In genomic region chr13:90474053-90474452, GRCm38 (mm10) we compare ENCODE assay signal across 17 mouse cellular contexts.
"Had no signal": no experiment of that assay in that cellular context is flagged by ENCODE, and none has a peak within 500 bp of the region (broad histone marks: within the 10 kb centered on the region; RNA-seq: fewer than 3 reads in every experiment).

No protein-coding gene starts in this region.

- ATAC-seq: liver, postnatal 0 days; lung, postnatal 0 days; midbrain, embryonic 13.5 days; midbrain, embryonic 15.5 days had no signal

- H3K27ac ChIP-seq: lung, embryonic 15.5 days; macrophage; midbrain, embryonic 13.5 days; midbrain, embryonic 15.5 days; neural tube, embryonic 12.5 days; stomach, embryonic 15.5 days; stomach, postnatal 0 days had no signal

- H3K9me3 ChIP-seq: lung, embryonic 15.5 days; midbrain, embryonic 13.5 days; midbrain, embryonic 15.5 days; neural tube, embryonic 12.5 days; stomach, embryonic 15.5 days had no signal

- H3K4me1 ChIP-seq: lung, embryonic 15.5 days; megakaryocyte, embryonic 14.5 days; midbrain, embryonic 13.5 days; midbrain, embryonic 15.5 days; neural tube, embryonic 12.5 days; stomach, embryonic 15.5 days had no signal

- DNase-seq: liver, postnatal 0 days; lung, adult 2 months; lung, postnatal 14 days; lung, postnatal 36 days; right cerebral cortex, postnatal 14 days; thymus, postnatal 14 days; thymus, postnatal 36 days had no signal

- H3K27me3 ChIP-seq: lung, embryonic 15.5 days; megakaryocyte, embryonic 14.5 days; midbrain, embryonic 13.5 days; midbrain, embryonic 15.5 days; neural tube, embryonic 12.5 days; stomach, embryonic 15.5 days had no signal

- H3K4me2 ChIP-seq: lung, embryonic 15.5 days; midbrain, embryonic 11.5 days; midbrain, embryonic 13.5 days; midbrain, embryonic 15.5 days; neural tube, embryonic 12.5 days; stomach, embryonic 15.5 days had no signal

- H3K4me3 ChIP-seq: lung, embryonic 15.5 days; megakaryocyte, embryonic 14.5 days; midbrain, embryonic 13.5 days; midbrain, embryonic 15.5 days; neural tube, embryonic 12.5 days; stomach, embryonic 15.5 days had no signal

- H3K9ac ChIP-seq: liver, postnatal 0 days; lung, embryonic 15.5 days; midbrain, embryonic 13.5 days; midbrain, embryonic 15.5 days; neural tube, embryonic 12.5 days; stomach, embryonic 15.5 days had no signal

- H3K36me3 ChIP-seq: lung, embryonic 15.5 days; midbrain, embryonic 13.5 days; midbrain, embryonic 15.5 days; neural tube, embryonic 12.5 days; stomach, embryonic 15.5 days had no signal
